Mouse (Mus musculus) kidney, embryonic 16.5 days (tissue): Measurements from ENCODE around the gene Sidt1. TPM values are rescaled to one million over a fixed set of nuclear protein-coding genes. Genes with fewer than 3 reads are reported as not detected.

ENCODE experiments used
- ATAC-seq: fragments of 200-750 bp; cut with Nextera tagmentation; 2 replicates; pipeline ENCODE4 v1.8.0; 2017; ENCODE audit warnings: moderate TSS enrichment; ENCODE audit not compliant: low FRiP score, low TSS enrichment
- H3K27ac ChIP-seq: fragments of 300-500 bp; sonication (generic); 2 replicates; pipeline ENCODE4 v1.5.1; 2014; ENCODE audit warnings: low read length
- H3K27me3 ChIP-seq: fragments of 300-500 bp; sonication (generic); 2 replicates; pipeline ENCODE4 v1.6.1; 2014; ENCODE audit warnings: low read length, control low read depth, mixed read lengths; ENCODE audit not compliant: insufficient read depth
- H3K36me3 ChIP-seq: fragments of 300-500 bp; sonication (generic); 2 replicates; pipeline ENCODE4 v1.6.1; 2014; ENCODE audit warnings: low read length, control low read depth, mixed read lengths; ENCODE audit not compliant: insufficient read depth
- H3K4me1 ChIP-seq: fragments of 300-500 bp; sonication (generic); 2 replicates; pipeline ENCODE4 v1.6.1; 2014; ENCODE audit warnings: low read length, control low read depth, mixed read lengths; ENCODE audit not compliant: insufficient read depth
- H3K4me2 ChIP-seq: fragments of 300-500 bp; sonication (generic); replicated peaks from 2 replicates; pipeline ENCODE4 v1.6.1; 2014; ENCODE audit warnings: low read depth, low read length
- H3K4me3 ChIP-seq: fragments of 300-500 bp; sonication (generic); 2 replicates; pipeline ENCODE4 v1.5.1; 2014; ENCODE audit warnings: mild to moderate bottlenecking, low read length
- H3K9ac ChIP-seq: fragments of 300-500 bp; sonication (generic); replicated peaks from 2 replicates; pipeline ENCODE4 v1.6.1; 2014; ENCODE audit warnings: low read length
- H3K9me3 ChIP-seq: fragments of 300-500 bp; sonication (generic); 2 replicates; pipeline ENCODE4 v1.6.1; 2016; ENCODE audit warnings: low read length, control low read depth
- WGBS: fragments of 180-500 bp; shearing (Covaris S2); extraction: QIAGEN DNeasy Blood & Tissue Kit; methylation state at CpG from one replicate; pipeline ENCODE4 v1.1.7; 2014; 5-methylcytosine and 5-hydroxymethylcytosine counted together
- polyA plus RNA-seq: library from polyadenylated mRNA; unstranded; fragments of >200 nt; fragmentation: Nextera tagmentation; extraction: Ambion mirVana; gene quantifications from 2 replicates; pipeline ENCODE4 v1.2.1, GENCODE M21; 2015

Gene Sidt1
- polyA plus RNA-seq, 1 experiment from 2014 or later: 0.76 TPM

DNA sequence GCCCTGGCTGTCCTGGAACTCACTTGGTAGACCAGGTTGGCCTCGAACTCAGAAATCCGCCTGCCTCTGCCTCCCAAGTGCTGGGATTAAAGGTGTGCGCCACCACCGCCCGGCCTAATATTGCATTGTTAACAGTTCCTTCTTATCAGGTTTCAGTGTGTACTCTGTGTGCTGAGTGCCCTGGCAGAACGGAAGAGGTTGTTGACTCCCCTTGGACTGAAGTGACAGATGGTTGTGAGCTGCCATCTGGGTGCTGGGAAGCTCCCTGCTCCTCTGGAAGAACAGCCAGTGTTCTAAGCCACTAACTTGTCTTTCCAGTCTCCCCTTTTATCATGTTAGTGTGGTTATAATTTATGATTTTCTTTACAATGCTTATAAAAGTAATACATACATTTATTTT is 128.7 kb downstream of the Sidt1 start:
- Histone ChIP-seq H3K9ac (no peak overlapping the region), H3K4me3 (no peak overlapping the region), H3K27me3 (no peaks in the 10 kb centered on the region), H3K4me2 (no peak overlapping the region), H3K4me1 (no peaks in the 10 kb centered on the region), H3K36me3 (peaks cover 25% of the 10 kb centered on the region), H3K27ac (no peak overlapping the region), H3K9me3 (no peaks in the 10 kb centered on the region)
- 75% methylated on average over 6 of the region's 6 CpGs for WGBS
- ATAC-seq: no peak

DNA sequence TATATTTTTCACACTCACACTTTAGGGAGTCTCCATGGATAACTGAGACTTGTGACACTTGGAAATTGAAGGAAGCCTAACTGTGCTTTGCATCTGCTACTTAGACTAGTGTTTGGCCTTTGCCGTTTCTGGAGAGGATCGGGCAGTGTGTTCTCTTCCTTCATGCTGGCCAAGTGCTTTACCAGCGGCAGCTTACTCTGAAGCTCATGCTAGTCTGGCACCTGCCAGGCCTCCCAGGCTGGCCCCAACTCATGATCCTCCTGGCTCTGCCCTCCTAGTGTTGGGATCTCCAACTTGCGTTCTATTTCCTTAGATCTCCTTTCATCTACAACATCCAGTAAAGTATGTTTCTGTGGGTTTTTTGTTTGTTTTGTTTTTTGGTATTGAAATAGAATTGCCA is 132.8 kb downstream of the Sidt1 start:
- no peak for ATAC-seq
- Histone ChIP-seq H3K9me3 (no peaks in the 10 kb centered on the region), H3K4me2 (no peak overlapping the region), H3K36me3 (peaks cover 17% of the 10 kb centered on the region), H3K27ac (no peak overlapping the region), H3K4me3 (no peak overlapping the region), H3K4me1 (no peaks in the 10 kb centered on the region), H3K27me3 (no peaks in the 10 kb centered on the region), H3K9ac (no peak overlapping the region)
- 89% methylated on average over 4 of the region's 4 CpGs for WGBS

DNA sequence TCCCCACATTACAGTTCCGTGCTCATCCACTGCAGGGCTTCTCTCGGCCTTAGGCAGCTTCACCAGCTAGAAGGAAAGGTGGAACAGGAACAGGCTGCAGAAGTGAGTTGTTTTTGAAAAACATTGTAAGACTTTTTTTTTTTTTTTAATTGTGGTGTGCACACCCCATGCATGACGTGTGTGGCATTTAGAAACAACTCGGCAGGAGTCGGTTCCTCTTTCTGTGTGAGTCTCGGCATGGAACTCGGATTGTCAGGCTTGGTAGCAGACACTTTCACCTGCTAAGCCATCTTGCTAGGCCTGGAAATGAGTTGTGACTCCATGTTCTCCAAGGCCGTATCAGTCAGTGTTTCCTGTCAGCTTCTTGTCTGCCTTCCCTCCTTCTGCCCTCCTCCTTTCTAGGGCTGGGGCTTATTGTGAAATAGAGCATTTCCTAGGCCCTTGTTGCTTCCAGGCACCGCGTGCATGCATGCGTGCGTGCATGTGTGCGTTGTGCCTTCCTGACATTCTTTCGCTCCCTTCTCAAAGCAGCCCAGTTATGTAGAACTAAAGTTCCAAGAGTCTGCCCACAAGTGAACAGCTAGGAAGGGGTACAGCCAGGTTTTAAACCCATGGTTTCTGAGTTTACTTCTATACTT is 133.8 kb downstream of the Sidt1 start:
- H3K27me3 ChIP-seq: no peaks in the 10 kb centered on the region
- no peaks in the 10 kb centered on the region for H3K4me1 ChIP-seq
- H3K9ac ChIP-seq: no peak overlapping the region
- H3K36me3 ChIP-seq: peaks cover 15% of the 10 kb centered on the region
- H3K4me2 ChIP-seq: no peak overlapping the region
- no peaks in the 10 kb centered on the region for H3K9me3 ChIP-seq
- H3K4me3 ChIP-seq: no peak overlapping the region
- no peak overlapping the region for H3K27ac ChIP-seq
- WGBS: 84% methylated on average over 14 of the region's 14 CpGs
- no peak for ATAC-seq

DNA sequence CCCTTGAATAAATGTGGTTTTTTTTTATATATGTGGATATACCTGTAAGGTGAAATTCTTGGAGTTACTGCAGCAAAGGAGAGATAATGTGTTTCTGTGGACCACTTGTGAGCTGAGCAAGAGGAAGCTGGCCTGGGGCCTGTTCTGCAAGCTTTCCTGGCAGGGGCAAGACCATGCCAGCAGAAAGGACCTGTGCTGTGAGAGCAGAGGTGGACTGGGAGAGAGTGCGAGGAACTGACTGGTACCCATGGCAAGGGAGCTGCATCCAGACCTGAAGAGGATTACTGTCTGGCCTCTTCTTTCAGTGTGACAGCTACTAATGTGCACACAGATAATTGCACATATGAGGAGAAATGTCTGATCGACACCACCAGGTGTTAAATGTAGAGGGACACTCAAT is 142.0 kb downstream of the Sidt1 start:
- no peak overlapping the region for H3K4me3 ChIP-seq
- WGBS: 97% methylated on average over 2 of the region's 2 CpGs
- H3K27ac ChIP-seq: no peak overlapping the region
- peaks cover 4% of the 10 kb centered on the region; the same call in 1 of the 2 replicates for H3K9me3 ChIP-seq
- no peak overlapping the region for H3K9ac ChIP-seq
- H3K27me3 ChIP-seq: no peaks in the 10 kb centered on the region
- no peak overlapping the region for H3K4me2 ChIP-seq
- peaks cover 9% of the 10 kb centered on the region; the same call in 1 of the 2 replicates for H3K36me3 ChIP-seq
- no peak for ATAC-seq
- no peaks in the 10 kb centered on the region for H3K4me1 ChIP-seq

Other genes with a start within 250 kb of the Sidt1 start
- 116 and 123 TPM in 2 replicates for gene Atp6v1a, start 193.5 kb downstream of the Sidt1 start, polyA plus RNA-seq
- gene Naa50, start 193.4 kb downstream of the Sidt1 start, polyA plus RNA-seq: 102 and 106 TPM in 2 replicates
- gene Usf3, start 159.9 kb downstream of the Sidt1 start, polyA plus RNA-seq: 3.0 and 3.5 TPM in 2 replicates
- gene Spice1, start 13.9 kb upstream of the Sidt1 start, polyA plus RNA-seq: 28.0 and 33.9 TPM in 2 replicates
- 0.54 and 0.74 TPM in 2 replicates for gene Cfap44, start 61.6 kb upstream of the Sidt1 start, polyA plus RNA-seq
- gene Boc, start 225.7 kb upstream of the Sidt1 start, polyA plus RNA-seq: 23.2 and 24.0 TPM in 2 replicates